Mouse (Mus musculus) small intestine, adult 2 months (tissue): ENCODE data around the gene Cyp2a22. TPM values are rescaled to one million over a fixed set of nuclear protein-coding genes. Genes with fewer than 3 reads are reported as not detected.

Experiments used
- polyA plus RNA-seq: library from polyadenylated mRNA; depleted of rRNA; stranded (reverse); fragments of >200 nt; gene quantifications from 2 replicates; pipeline ENCODE4 v1.2.3, GENCODE M21; 2012; rRNA removed

Cyp2a22 gene
- polyA plus RNA-seq, 1 experiment, result not detected

Other genes starting within 250 kb of the Cyp2a22 start
- not detected in 2 replicates for gene Cyp2b19, start 182.2 kb downstream of the Cyp2a22 start, polyA plus RNA-seq
- gene Cyp2g1, start 130.5 kb downstream of the Cyp2a22 start, polyA plus RNA-seq, result not detected in 2 replicates
- gene Cyp2a5, start 104.1 kb downstream of the Cyp2a22 start, polyA plus RNA-seq, result not detected in 2 replicates
- gene Cyp2a12, start 89.7 kb upstream of the Cyp2a22 start, polyA plus RNA-seq, result 0.11 TPM in 1 of 2 replicates, not detected in the other
- 0.24 and 0.30 TPM in 2 replicates for gene Cyp2f2, start 180.5 kb upstream of the Cyp2a22 start, polyA plus RNA-seq
- not detected in 2 replicates for gene Cyp2t4, start 214.3 kb upstream of the Cyp2a22 start, polyA plus RNA-seq
- gene Egln2, start 227.4 kb upstream of the Cyp2a22 start, polyA plus RNA-seq, result 64.8 and 129 TPM in 2 replicates
- gene Rab4b, start 239.5 kb upstream of the Cyp2a22 start, polyA plus RNA-seq, result 42.9 and 77.3 TPM in 2 replicates
- gene Gm21983, start 241.7 kb upstream of the Cyp2a22 start, polyA plus RNA-seq, result 0.23 TPM in 1 of 2 replicates, not detected in the other
- gene Mia, start 241.8 kb upstream of the Cyp2a22 start, polyA plus RNA-seq, result 9.6 TPM in 1 of 2 replicates, not detected in the other